Mouse (Mus musculus): ENCODE results near the gene Capn8. TPM values are rescaled to one million over a fixed set of nuclear protein-coding genes. Genes with fewer than 3 reads are reported as not detected.
A peak's percentile ranks its signal among the peaks of the same experiment; 100 is the strongest.

The Capn8 gene
- not detected for total RNA-seq (2021)
- long read RNA-seq, result 0 reads

DNA sequence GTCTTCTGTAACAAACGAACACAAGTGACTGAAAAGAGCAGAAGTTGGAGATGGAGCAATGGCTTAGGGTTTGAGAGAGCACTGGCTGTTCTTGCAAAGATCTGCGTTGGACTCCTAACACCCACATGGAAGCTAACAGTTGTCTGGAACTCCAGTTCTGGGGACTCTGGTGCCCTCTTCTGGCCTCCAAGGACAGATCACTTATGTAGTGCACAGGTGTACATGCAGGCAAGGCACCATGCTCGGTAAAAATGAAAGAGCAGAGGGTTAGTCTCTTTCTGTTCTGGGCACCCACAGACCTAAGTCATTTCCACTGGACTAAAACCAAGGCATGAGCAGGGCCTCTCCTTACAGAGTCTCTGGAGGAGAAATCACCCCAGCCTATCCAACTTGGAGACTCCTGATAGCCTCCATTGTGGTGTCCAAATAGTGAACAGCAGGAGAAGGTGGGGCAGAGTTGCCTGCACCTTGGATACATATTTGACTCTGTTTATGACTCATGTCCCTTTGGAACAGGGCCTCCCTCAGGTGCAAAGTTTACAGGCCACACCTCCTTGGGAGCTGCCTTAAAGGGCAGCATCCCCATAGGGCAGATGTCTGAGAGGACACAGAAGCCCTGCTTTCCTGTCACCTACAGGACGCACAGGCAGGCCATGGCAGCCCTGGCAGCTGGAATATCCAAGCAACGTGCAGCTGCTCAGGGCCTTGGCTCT, at the start of gene Capn8:
Gene Capn8 (plus strand): TSS at position 600 of the 713 bp plus-strand sequence.
- peak in 1 of 2 experiments; percentile 24 for DNase-seq (ENCODE audit: low spot score in 2 of 2)

DNA sequence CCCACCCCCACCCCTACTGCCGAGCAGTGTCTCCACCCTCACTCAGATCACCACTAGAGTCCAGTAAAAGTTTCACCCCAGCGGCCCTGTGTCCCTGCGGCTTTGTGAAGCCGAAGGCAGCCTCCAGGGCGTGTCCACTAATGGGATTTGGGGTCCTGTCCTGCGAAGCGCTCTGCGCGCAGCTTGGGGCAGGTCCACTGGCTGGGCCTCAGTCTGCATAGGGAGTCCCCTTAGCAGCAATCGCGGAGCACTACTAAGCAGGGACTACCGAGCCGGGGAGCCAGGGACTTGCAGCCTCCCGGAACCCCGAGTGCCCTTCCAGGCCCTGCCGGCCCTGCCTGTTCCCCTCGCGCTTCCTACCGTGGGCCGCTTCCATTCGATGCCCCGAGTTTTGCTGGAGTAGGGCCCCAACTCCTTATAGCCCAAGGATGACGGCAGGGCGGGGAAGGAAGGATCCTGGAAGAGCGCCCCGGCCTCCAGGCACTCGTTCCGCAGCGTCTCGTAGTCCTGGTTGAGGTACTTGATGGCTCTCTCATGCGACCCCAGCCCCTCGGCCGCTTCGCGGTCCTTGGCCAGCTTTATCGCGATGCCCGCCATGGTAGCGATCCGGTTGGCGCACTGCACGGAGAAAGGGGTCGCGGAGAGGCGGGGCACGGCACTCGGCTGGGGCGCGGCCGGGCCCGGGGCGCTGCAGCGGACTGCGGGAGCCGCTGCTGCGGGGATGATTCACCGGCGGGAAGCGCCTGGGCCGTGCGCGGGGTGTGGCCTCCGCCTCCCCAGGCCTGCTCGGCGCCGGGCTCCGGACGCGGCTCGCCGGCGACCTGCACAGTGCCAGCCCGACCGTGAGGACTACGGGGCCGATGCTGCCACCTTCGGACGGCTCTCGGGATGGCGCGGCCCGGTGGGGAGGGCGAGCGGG, 47.8 kb upstream of the Capn8 start, which contains the start of gene Capn2:
Gene Capn2 (minus strand): TSS at position 851 of the 919 bp plus-strand sequence.
- peak; percentile 65 to 75 for DNase-seq (ENCODE audit: low spot score in 2 of 2)

DNA sequence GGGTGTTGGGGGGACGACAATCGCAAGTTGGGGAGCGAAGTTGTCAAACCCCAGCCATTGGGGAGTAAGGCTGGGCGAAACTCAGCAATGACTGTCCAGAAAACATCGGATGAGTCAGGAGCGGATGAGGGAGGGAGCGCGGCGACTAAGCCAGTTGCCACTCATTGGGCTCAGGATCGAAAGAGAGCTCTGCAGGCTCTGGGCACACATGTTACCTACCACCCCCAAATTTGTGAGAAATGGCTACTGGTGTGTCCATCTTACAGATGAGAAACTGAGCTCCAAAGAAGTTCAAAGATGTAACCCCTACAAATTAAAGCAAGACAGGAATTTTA, 47.2 kb upstream of the Capn8 start:
- no peak for DNase-seq (ENCODE audit: low spot score in 2 of 2)

DNA sequence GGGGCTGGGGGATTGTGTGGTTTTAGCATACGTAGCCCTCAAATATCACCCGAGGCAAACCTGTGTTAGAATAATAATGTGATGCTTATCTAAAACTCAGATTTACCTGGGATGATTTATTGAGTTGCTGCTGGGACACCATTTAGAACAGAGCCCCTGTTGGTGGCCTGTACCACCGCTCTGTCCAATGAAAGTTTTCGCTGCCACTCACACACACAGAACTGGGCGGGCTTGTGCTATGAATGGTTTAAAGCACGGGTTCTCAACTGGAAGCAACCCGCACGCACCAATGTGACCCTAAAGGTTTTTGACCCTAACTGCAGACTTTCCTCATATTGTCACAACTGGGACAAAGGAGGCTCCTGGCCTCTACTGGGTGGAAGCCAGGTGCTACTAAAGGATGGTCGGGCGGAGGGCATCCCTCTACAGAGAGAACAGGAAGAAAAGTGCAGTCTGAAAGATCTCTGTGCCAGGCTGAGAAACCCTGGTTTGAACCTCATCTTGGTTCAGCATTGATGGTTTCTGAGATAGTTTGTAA, 46.6 kb upstream of the Capn8 start:
- DNase-seq (ENCODE audit: low spot score in 2 of 2), result no peak

DNA sequence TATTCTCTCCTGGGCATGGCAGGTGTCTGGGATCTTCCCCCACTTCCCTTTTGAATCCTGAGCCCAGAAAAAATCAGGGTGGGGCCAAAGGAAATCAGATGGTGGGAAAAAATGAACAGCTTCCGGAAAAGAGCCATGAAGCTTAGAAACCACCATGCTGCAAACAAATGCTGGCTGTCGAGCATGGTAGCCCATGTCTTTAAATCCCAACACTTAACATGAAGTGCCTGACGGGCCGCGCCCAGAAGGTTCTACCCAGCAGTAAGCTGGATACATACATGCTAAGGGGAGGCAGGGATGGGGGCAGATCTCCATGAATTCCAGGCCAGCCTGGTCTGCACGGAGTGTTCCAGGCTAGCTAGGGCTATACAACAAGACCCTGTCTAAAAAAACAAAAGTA, 46.0 kb upstream of the Capn8 start:
- DNase-seq (ENCODE audit: low spot score in 2 of 2), result no peak

DNA sequence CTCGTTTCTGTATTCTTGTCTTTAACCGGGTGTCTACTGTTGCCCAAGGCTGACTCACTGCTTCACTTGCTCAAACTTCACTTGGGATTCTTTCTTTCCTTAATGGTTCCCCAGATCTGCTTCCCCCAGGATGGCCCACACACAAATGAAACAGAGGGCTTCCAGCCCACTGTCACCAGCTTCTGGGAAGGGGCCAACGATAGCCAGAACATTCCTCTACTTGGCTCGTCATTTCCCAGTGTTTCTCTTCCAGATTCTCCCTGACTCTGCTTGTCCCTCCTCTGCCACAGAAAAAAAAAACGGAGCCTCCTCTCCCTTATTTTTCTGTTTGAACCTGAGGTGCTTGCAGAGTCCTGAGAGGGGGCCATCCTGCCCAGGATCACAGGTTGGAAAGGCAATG, 45.5 kb upstream of the Capn8 start:
- DNase-seq (ENCODE audit: low spot score in 2 of 2), result no peak

DNA sequence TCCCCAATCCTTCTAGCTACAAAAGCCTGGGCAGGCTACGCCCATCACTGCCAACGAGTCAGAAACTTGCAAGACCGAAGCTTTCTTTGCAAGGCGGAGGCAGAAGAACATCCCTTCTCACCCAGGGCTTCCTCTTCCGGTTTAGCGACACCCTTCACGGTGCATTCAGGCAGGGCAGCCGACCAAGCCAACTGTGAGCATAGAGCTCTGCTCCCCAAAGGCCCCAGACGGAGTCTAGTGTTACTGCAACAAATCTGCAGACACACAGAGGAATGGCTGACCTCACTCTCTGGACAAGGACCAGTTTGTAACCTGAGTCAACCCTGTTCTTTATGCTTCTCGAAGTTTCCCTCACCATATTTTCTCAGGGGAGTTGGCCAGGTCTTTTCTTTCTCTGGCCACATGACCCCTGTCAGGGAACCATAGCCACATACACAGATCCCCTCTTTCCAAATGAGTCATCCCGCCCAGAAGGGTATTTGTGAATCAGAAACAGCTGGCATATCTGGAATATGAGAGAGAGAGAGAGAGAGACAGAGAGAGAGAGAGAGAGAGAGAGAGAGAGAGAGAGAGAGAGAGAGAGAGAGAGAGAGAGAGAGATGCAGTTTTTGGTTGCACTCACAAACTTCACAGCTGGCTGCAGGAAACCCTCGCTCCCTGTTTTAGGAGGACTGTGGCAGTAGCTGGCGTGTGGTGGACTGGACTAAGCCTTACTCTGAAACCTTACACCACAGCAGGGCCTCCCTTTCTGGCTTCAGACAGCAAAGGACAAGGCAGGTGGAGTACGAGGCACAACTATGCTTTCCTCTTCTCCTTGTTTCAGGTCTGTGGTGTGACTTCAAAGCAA, 44.5 kb upstream of the Capn8 start:
- no peak for DNase-seq (ENCODE audit: low spot score in 2 of 2)

DNA sequence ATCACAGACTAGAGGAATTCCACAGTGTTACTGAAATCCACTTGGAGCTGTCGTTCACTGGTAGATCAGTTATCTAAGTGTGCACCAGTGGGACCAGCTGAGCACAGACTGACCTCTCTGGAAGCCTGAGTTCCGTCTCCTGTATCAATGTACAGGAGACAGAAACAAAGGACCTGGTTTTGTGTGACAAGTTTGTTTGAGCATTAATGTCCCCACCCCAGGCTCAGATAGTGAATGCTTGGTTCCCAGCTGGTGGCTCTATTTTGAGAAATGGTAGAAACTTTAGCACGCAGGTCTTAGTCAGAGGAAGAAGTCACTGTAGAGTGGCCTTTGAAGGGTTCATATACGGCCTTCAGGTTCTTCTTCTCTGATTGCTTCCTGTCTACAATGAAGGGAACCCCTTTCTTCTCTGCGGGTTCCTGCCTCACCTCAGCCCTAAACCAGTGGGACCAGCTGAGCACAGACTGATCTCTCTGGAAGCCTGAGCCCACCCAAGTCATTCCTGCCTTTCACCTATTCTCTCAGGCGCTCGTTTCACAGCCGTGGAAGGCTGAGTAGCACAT, 43.8 kb upstream of the Capn8 start:
- DNase-seq (ENCODE audit: low spot score in 2 of 2), result no peak

DNA sequence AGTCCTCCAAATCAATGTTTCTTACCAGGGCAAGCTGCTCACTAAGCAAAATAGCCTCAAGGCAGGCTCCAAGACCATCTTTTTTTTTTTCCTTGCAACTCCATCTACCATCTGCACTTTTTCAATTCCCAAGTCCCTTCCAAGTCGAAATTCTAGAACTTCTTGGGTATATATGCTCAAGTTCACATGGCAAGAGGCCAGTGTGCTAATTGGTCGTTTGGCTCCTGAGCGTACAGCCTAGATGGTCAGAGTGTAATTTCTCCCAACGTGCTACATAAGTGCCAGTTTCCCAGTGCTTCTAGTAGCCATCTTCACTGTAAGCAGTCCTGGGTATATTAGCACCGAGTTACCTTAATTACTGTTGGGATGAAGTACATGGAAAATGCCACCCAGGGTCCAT, 41.8 kb upstream of the Capn8 start:
- DNase-seq (ENCODE audit: low spot score in 2 of 2), result no peak

DNA sequence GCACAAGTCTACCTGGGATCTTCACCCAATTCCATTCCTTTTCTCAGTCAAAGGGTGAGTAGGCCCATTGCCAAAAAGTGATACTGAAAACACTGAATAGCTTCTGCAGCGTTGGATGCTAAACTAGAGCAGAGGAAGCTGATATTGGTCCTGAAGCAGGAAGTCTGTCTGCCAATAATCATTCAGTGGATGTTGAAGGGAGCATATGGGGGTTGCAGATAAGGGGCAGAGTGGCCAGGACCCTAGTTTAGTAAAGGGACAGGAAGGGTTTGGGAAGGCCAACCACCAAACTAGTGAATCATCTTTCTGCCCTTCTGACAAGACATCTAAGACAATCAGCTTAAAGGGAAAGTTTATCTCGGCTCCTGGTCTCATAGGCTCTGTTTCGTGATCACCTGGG, 41.1 kb upstream of the Capn8 start:
- no peak for DNase-seq (ENCODE audit: low spot score in 2 of 2)

DNA sequence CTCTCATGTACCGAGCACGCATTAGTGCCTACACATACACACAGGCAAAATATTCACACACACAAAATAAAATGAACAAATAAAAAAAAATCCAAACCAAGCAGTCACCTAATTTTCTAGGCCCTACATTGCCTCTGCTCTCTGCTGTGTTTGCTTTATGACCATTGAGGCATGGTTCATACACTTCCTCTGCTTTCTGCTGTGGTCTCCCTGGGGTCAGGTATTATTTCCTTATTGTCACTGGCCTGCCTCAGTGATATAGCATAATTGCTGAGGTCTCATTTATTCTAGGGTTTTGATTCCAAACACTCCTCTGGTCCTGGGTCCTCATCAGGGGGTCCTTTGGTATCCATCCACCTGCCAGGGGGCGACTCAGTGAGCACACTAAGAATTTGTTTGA, 39.2 kb upstream of the Capn8 start:
- DNase-seq (ENCODE audit: low spot score in 2 of 2), result no peak

DNA sequence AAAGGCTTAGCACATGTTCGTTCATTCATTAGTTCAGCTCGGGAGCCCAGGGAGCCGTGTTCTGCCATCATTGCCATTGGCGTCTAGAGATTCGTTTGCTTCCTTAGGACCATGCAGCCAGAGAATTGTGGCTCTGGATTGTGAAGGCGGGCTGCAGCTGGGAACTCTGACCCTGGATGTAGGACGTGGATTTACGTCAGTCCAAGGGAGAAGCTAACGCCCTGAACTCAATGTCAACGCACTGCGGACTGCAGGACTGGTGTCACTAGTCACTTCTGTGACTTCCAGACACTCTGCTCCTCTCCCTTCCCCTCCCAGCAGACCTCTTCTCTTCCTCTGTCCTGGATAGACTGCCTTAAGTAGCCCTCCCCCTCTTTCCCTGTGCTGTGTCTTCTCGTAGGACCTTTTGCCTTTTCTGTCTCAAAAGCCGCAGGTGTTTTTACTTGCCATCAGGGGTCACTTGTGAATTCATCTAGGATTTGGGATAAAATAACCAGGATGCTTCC, 37.5 kb upstream of the Capn8 start:
- DNase-seq (ENCODE audit: low spot score in 2 of 2), result no peak

DNA sequence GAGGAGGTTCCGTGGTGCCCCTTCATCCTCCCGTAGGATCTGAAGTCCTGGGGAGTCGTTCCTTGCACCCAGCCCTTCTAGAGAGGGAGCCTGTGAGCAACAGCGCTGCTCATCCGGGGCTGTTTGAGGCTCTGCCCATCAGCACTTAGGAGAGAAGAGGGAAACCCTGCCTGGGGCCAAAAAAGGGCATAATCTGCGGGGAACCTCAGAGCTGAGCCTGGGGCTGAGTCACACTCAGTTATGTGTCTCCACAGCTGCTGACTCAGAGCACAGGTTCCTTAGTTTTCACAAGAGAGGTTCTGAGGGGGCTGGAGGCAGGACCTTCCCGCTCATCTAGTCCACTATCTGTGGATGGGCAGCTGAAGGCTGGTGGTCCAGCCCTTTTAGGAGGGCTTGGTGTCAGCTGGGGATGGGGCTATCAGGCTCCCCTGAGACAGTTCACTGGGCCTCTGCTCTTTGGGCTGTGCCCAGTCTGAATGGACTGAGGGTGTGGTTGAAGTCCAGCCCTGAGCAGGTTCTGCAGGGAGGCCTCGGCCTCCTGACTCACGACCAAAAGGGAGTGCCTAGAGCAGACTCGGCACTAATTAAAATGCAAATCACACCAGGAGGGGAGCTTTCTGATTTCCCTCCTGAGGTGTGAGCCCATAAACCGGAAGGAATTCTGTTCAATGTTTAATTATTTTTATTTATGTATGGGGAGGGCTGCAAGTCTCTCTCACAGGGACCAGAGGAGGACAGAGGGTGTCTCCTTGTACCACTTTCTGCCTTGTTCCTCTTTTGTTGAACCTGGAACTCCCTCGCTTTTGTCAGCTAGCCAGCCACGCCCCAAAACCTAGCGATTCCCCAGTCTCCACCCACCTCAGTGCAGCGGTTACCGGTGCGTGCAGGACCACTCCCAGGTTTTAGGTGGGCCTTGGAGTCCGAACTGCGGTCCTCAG, 36.6 kb upstream of the Capn8 start:
- no peak for DNase-seq (ENCODE audit: low spot score in 2 of 2)

DNA sequence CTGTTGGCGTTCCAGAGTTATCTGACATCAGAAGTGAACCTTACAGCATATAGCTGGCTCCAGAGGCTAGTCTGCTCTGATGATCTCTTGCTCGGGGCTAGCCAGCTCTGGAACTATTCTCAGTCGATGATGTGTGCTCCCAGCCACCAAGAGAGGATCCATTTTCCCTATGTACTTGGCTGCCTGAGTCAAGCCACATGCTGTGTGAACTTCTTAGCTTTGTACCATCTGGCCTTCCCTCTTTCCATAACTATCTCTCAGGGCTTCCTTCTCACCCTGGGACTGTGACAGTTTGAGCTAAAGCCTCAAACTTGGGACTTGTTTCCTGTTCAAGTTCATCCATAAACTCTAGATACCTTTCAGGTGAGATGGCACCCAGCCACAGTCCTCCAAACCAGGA, 31.2 kb upstream of the Capn8 start:
- DNase-seq (ENCODE audit: low spot score in 2 of 2), result peak in 1 of 2 experiments; percentile 12

DNA sequence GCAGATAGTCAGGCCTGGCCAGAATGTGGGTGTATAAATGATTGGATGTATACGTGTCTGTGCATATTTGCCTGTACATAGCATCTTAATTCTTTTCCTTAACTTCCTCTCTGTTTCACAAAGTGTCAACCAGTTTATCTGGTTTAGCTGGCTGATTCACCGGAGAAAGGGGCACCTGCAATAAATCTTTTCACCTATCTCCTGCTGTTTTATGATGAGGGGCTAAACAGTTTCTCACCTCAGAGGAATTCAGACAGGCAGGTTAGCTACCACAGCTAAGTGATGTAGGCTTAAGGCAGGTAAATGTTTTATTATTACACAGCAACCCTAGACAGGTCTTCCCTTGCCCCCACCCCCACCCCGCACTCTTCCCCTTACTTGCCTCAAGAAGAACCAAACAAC, 29.7 kb upstream of the Capn8 start:
- no peak for DNase-seq (ENCODE audit: low spot score in 2 of 2)

DNA sequence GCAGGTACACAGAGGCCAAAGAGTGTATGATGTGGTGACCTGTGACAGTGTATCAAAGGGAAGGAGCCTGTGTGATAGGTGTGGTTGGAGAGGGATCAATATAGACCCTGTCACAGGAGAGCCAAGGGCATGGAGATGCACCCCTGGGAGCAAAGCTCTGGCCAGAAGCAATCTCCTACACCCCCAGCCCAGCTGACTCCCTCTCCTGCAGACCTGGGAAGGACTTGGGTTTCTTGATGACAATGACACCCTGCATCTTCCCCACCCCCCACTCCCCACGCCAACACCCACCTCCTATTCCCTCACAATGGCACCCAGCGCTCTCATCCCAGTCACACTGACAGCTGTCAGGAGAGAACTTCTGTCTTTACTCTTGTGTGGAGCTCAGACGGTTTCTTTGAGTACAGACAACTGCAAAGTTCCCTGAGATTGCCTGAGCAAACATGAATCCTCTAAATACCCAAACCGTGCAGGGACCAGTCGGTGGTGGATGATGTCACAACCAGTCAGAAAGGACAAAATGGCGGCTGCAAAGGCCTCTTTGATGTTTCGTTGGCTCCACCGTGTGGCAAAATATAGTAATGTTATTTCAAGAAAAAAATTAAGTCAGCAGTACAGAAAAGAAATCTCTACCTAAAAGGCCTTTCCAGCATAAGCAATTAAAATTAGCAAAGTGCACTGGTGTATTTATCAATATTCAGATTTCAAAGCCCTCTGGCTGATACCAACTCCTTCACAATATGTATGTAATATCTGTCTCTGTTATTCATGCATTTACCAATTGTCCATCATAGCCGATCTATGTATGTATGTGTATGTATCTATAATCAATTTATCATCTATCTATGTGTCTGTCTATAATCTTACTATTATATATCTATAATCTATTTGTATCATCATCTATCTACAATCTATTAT, 25.5 kb upstream of the Capn8 start:
- peak; percentile 74 to 92 for DNase-seq (ENCODE audit: low spot score in 2 of 2)

DNA sequence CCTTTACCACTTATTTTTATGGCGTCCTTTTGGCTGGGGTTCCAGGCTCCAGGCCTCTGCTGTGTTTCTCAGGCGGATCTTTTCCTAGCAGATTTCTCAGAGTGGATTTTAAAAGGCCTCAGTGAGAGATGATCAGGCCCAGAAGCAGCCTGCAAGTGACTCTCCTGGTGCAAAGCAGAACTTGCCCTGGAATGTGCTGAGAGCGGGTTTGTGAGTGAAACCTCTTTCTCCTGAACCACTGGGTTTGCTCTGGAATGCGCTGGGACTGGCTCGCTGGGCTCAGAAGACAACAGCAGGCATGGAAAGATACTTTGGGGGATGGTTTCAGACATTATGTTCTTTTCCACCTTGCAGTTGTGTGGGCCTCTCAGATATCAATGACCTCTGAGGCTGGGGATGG, 22.7 kb upstream of the Capn8 start:
- no peak for DNase-seq (ENCODE audit: low spot score in 2 of 2)

DNA sequence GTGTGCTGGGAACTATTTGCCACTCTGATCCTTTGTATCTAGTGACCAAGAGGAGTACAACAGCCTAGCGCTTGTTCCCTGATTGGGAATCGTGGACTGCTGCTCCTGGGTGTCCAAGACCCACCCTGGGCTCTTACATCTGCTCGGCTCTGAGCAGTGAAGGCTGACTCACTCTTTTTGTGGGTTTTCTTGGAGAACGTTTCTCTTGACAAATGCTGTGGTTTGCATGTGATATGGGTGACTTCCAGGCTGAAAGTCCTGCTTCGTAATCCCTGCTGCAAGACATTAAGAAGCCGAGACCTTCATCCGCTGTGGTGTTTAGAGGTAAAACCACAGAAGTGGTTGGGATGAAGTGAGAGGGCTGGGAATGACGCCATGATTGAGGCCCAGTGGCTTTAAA, 21.7 kb upstream of the Capn8 start:
- no peak for DNase-seq (ENCODE audit: low spot score in 2 of 2)

DNA sequence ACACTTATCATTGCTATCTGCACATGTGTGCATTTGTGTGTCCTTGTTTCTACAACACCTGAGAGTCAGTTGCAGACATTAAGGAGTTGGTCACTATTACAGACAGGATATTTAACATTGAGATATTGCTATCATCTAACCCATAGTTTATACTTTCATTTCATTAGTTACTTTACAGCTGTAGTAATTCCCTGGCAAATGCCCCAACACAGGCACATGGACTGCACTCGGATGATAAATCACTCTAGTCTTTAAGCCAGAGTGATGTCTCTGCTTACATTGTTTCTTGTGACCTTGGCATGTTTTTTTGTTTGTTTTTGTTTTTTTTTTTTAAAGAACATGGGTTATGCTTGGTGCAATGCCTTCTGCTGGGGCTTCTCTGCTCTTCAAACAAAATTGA, 20.9 kb upstream of the Capn8 start:
- DNase-seq (ENCODE audit: low spot score in 2 of 2), result no peak
